Mouse (Mus musculus) c-Kit-negative CD71-positive TER-119-positive erythroid progenitor cells, embryonic 14.5 days (primary cell): Measurements from ENCODE around the gene Nthl1.

Source experiments
- DNase-seq: peaks from one replicate; pipeline ENCODE4 v3.0.0-alpha.2; 2013; ENCODE audit warnings: low read depth, low spot score

Gene Nthl1

DNA sequence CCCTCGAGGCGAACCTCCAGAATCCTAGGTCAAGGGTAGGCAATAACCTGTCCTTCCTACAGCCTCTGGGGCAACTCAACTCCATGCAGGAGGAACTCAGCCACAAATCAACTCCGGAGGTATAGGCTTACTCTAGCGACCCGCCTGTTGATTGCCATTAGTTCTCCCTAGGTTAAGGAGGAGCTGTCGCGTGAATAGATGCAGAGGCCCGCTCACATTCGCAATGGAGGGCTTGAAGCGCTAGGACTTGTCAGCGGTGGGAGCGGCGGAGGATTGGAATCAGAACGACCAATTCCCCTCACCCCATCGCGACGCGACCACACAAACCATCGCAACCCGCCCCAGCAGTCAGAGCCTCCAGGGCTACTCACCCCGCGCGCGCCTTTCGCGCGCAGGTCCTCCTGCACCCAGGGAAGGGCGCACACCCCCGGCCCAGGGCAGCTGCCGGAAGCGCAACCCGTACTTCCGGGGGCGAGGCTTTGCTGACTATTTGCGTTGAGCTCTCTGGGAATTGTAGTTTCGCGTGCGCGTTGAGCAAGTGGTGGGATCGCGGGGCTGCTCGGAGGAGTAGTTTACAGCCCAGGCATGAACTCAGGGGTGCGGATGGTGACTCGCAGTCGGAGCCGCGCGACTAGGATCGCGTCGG is at the start of gene Nthl1, which contains the start of gene Tsc2:
Nthl1 (plus strand) TSS at position 514 of the 646 bp plus-strand sequence.
Tsc2 (minus strand) TSS at position 464 of the 646 bp plus-strand sequence.
- DNase-seq, result peak; percentile 39

DNA sequence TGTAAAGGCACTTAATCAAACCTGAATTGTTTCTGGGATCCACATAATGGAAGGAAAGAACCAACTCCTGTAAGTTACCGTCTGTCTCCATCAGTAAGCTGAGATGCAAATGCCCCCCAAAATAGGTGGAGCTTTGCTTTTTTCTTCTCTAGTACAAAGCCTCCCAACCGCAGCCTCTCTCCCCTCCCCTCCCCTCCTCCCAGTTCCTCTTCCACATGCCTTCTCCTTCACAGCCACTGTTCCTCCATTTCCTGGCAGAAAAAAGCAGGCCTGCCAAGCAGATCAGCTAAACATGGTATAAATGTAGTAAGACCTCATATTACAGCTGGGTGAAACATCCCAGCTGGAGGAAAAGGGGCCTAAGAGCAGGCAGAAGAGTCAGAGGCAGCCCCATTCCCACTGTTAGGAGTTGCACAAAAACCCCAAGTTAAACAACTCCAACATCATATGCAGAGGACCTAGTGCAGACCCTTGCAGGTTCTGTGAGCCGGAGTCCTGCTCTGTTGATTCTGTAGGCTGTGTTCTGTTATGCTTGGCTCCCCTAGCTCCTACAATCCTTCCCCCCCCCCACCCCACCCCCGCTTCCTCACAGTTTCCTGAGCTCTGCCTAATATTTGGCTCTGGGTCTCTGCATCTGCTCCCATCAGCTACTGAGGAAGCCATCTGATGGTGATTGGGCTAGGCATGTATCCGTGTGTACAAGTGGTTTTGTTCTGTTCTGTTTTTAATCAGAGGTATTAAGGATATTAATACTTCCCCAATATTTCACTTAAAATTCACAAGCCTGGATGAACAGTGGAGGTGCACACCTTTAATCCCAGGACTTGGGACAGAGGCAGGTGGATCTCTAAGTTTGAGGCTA is 48.6 kb upstream of the Nthl1 start:
- no peak for DNase-seq

DNA sequence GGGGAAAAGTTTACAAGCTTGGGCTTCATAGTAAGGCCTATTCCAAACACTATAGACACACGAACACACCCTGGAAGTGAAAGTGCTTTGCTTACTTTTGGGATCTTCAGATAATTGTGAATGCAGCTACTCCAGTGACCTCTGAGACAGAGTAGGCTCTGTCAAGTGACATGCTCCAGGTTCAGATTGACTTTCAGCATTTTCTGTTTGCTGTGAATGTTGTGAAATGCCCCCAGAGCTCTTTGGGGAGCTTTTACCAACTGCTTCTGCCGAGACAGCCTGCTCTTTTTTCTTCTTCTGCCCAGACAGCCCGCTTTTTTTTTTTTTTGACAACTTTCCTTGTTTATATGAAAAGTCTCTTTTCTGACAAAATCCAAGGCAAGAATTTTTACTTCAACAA is 48.0 kb upstream of the Nthl1 start:
- DNase-seq, result no peak

DNA sequence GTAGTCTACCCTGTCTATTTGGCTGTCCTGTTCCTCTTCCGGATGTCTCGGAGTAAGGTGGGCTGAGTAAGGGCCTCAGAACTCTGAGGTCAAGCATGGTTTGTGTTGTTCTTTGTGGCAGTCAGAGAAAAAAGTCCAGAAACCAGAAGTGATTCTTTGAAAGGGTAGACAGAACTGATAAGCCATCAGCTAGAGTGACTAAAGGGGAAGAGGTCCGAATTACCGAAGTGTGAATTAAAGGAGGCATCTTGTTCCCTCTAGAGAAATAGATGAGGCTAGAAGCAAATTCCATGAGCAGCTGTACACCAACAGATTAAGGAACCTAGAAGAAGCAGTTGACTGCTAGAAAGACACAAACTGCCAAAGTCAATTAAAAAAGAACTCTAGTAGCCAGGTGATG is 45.9 kb upstream of the Nthl1 start:
- DNase-seq, result no peak

DNA sequence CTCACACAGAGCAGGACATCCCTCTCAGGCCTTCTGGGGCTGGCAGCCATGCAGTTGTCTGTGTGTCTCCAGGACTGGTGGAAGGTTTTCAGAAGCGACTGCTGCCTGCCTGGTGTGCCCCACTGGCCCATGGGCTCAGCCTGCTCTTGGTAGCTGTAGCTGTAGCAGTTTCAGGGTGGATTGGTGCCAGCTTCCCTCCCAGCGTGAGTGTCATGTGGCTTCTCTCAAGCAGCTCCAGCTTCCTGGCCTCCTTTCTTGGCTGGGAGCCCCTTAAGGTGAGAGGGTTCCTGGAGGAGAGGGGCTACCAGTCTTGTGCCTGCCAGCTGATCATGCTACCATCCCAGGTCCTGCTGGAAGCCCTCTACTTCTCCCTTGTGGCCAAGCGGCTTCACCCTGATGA is 41.5 kb upstream of the Nthl1 start:
- DNase-seq, result no peak

DNA sequence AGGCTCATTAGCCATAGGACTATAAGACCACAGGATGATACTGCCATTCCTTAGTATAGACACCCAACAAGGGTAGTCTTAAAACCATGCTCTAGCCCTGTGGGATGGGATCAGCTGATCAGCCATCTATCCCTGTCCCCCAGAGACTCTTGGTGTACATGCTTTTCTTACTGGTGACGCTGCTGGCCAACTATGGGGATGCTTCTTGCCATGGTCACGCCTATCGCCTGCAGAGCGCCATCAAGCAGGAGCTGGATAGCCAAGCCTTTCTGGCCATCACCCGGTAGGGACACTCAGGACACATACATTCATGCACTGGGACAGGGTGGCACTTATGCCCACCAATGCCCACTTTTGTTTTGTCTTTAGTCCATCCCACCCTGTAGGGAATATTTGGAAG is 40.8 kb upstream of the Nthl1 start:
- DNase-seq, result no peak

DNA sequence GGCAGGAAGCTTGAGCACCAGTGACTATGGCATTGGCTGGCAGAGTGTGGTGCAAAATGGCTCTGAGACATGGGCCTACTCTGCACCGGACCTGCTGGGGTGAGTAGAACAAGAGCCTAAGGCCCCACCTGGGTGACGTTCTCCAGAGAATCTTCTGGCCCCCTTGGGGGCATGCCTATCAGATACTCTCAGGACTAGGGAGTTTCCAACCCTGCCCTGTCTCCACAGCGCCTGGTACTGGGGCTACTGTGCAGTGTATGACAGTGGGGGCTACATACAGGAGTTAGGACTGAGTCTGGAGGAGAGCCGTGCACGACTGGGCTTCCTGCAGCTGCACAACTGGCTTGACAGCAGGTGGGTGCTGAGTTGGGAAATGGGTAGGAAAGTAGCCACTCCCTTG is 39.2 kb upstream of the Nthl1 start:
- DNase-seq, result no peak

DNA sequence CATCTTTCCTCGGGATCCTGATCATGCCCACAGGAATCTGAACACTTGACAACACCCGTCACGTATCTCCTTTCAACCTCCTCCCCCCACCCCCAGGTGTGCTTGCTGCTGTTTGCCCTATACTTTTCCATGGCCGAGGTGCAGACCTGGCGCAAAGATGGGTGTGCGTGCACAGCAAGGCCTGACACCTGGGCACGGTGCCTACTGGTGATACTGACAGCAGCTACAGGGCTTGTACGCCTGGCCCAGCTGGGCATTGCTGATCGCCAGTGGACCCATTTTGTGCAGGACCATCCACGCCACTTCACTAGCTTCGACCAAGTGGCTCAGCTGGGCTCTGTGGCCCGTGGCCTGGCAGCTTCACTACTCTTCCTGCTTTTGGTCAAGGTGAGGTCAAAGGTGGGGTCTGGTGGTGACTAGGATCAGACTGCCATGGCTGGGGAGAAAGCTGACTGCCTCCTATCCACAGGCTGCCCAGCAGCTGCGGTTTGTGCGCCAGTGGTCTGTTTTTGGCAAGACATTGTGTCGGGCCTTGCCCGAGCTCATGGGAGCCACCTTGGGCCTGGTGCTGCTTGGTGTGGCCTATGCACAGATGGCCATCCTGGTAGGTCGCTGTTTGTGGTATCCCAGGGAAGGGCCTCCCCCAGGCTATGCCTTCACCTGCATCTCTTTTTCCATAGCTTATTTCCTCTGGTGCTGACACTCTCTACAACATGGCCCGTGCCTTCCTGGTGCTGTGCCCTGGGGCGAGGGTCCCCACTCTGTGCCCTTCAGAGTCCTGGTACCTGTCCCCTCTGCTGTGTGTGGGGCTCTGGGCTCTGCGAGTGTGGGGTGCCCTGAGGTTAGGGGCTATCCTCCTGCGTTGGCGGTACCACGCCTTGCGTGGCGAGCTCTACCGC is 38.2 kb upstream of the Nthl1 start:
- no peak for DNase-seq

DNA sequence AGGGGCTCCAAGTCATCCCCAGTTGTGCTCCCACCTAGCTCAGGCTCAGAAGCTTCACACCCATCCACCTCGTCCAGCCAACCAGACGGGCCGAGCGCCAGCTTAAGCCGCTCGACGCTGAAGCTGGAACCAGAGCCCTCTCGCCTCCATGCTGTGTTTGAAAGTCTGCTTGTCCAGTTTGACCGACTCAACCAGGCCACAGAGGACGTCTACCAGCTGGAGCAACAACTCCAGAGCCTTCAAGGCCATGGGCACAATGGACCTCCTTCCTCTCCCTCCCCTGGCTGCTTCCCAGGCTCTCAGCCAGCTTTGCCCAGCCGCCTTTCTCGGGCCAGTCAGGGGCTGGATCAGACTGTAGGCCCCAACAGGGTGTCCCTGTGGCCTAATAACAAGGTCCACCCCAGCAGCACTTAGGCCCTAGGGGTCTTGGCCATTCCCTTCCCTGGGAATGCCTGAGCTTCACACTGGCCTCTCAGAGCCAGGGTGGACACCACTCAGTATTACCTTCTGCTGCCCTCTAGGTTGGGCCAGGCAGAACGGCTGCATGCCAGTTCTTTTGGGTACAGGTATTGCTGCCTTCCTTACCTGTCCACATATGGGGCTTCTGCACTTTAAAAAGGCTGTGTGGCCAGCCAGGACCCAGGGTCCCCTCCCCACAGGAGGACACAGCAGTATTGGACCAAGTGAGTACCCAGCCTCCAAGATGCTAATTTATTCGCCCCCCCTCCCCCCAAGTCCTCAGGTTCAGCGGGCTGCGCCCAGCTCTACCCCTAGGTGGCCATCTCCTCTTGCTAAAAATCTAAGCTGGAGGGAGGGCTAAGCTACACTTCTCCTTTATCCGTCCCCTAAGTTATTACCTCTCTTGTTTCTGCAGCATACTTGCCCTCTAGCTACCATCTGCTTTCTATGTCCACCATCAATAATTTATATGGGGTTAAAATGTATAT is 37.1 kb upstream of the Nthl1 start:
- no peak for DNase-seq

DNA sequence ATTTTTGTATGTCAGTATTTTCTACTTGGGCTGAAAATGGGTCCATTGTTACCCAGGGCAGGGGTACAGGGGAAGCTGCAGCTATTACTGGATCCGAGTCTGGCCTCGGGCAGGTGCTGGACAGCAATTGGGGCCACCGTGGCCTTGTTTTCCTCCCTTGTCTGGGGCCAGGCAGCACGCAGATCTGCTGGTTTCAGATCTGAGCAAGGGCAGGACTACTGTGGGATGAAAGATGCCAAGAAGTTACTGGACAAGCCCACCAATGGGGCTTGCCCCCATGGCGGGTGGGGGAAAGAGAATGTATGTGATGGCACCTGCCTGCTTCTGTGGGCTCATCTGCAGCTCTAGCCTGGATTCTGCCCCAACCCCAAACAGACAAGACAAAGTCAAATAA is 36.4 kb upstream of the Nthl1 start:
- DNase-seq, result no peak

DNA sequence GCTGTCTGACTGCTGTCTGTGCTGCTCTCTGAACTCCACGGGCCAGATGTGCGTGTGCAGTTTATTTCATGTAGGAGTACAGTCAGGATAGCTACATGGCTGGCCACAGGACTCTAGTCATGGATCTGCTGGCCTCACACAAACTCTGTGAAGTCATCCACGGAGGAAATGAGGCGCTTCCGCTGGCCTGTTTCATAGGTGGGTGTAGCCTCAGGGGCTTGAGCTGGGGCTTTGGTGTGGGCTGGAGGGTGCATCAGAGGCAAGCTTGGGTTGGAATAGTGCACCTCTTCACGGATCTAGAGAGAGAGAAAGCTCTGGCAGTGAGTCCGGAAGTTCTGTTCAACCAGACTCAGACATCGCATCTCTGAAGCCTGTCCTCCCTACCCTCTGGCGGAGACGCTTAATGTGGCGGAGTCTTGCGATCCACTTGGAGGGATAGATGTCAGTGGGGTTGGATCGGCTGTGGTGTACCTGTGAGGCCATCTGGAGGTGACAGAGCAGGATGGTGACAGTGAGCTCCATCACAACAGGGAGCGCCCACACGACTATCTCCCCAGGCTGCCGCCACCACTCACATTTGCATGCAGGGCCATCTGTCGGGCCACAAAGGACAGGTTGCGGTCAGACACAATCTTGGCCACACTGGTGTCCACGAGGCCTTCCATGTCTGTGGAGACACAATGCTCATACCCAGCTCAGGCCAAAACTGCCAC is 35.9 kb upstream of the Nthl1 start:
- DNase-seq, result no peak

DNA sequence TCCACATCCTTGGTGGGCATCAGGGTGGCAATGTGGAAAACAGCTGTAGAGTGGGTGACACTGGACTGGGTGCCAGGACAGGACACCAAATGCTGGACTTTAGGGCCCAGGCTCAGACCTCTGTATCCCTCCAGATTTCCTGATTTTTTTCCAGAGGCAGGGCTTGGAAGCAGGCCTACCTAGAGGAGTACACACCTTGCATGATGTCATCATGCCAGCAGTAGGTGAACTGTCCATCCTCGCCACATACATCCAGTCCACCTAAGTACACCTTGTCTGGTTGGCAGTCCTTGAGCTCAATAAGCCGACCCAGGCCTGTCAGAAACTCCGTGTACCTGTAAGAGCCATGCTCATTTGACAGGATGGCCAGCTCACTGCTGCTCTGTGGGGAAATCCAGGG is 34.5 kb upstream of the Nthl1 start:
- no peak for DNase-seq

DNA sequence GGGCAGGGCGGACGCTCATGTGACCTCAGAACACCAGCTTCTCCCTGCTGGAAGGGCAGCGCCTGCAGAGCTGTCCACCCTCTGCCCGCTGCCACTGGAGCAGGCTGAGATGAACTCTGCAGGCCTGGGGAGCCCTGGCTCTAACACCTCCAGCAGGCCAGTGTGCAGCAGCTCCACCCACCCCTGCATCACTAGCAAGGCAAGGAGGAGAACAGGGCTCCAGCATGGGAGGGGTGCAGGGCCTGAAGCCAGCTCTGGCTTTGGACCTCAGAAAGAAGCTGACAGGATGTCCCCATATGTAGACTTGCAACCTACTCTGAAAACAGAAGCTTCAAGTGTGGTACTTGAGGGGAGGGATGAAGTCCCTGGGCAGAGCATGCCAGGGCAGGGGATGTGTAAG is 32.0 kb upstream of the Nthl1 start:
- no peak for DNase-seq

DNA sequence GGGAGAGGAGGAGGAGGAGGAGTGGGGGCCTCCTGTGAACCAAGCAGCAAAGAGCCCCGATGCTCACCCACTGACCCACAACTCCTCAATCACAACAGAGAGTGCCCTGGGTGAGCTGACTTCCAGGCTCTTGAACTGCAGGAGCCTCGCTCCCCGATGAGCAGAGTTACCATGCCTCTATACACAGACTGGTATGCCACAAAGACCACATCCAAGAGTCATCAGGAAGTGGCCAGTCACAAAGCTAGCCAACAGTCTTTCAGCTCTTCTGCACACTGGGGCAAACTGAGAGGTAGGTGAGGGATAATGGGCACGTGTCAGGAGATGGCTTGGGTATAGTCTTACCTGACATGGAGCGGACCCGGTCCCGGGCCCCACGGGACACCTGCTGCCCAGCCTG is 28.5 kb upstream of the Nthl1 start:
- DNase-seq, result no peak

DNA sequence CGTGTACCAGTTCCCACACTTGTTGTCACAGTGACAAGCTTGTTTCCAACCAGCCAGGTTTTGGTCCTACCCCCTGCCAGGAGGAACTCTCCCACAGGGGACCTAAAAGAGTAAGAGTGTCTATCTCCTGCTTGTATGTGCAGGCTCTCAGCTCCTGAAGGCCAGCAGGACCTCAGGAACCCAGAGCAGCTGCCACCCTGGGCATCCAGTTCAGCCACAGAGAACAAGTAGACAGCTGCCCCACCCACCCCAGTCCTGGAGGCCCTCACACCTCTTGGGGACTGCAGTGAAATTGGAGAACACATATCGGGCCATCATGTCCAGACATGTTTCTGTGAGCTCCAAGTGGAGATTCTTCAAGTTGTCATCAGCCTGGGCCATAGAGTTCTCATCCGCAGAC is 27.9 kb upstream of the Nthl1 start:
- DNase-seq, result no peak

DNA sequence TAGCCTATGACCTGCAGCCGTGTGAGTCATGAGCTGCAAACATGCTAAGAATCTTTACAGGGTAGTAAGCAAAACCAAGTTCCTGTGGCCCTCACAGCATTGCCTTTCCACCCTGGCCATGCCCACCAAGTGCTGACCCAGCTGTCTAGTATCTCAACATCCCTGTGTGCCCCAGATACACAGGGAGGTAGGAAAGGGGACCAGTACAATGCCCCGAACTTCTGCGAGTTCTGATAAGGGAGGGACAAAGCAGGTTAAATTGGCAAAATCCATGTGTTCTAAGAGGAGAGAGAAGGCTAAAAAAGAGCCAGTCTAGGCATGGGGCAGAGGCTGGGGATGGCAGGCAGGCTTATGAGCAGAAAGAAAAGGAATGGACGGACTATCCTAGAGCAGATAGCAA is 24.1 kb upstream of the Nthl1 start:
- DNase-seq, result no peak

DNA sequence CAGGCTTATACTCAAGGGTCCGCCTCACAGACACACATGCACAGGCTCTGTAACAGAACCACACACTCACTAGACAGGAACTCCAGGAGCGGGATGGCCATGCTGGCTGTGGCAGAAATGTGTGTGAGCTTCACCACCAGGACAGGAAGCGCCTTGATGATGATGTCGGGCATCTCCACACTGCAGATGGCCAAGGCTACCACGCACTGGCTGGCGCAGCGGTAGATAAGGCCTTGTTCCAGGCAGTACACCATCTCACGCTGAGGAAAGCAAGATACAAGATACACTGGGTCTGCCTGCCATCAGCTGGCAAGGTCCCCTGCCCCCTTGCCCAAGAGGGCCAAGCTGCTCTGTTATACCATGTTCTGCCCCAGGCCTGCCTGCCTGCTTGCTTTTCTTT is 23.6 kb upstream of the Nthl1 start:
- DNase-seq, result no peak

DNA sequence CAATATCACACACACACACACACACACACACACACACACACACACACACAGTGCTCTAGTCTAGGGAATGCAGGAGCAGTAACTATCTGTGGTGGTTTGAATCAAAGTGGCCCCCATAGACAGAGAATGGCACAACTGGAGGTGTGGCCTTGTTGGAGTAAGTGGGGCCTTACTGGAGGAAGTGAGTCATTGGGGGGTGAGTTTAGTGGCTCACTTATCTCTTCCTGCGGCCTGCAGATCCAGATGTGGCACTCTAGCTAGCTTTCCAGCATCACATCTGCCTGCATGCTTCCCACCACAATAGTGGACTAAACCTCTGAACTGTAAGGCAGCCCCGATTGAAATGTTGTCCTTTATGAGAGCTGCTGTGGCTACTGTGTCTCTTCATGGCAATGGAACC is 21.8 kb upstream of the Nthl1 start:
- no peak for DNase-seq

DNA sequence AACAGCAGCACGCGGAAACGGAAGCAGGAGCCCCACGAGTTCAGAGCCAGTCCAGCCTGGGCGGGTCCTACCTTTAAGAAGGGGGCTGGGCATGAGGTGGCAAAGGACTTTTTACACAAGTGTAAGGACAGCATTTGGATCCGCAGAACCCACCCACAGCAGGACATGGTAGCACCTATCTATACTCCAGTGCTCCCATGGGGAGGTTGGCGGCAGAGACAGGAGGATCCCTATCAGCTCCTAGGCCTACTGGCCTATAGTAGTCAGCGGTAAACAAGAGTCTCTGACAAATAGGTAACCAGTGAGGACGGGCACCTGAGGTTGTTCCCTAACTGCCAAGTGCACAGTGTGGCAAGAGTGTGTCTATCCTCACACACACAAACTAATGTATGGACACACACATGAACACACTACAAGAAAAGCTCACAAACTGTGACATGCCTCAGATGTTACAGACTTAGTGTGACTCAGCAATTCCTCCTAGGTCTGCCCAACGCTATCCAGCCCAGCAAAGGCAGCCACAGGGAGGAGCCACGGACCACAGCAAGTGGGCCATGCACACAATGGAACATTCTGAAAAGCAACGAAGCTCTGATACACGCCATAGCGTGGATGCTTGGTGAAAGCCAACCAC is 14.8 kb upstream of the Nthl1 start:
- DNase-seq, result peak; percentile 74

DNA sequence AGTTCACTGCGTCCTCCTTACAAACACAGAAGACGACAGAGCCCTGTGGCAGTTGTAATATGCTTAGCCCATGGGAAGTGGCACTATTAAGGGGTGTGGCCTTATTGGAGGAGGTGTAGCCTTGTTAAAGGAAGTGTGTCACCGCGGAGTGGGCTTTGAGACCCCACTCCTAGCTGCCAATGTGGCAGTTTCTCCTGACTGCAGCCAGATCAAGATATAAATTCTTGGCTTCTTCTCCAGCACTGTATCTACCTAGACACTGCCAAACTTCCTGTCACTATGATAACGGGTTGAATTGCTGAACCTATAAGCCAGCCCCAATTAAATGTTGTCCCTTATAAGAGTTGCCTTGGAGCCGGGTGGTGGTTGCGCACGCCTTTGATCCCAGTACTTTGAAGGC is 7.0 kb upstream of the Nthl1 start:
- DNase-seq, result no peak
